In genomic region chr7:128620178-128620577, GRCm38 (mm10) we compare ENCODE assay signal across 27 mouse cellular contexts. TPM values are rescaled to one million over a fixed set of nuclear protein-coding genes. Genes with fewer than 3 reads are reported as not detected.
A peak's percentile ranks its signal among the peaks of the same experiment; 100 is the strongest.
DNase-seq lines count a peak whose midpoint lies in the region; ATAC-seq and TF ChIP-seq lines count a peak whose summit lies in the region.
"Had no signal": no experiment of that assay in that cellular context is flagged by ENCODE, and none has a peak within 500 bp of the region (broad histone marks: within the 10 kb centered on the region; RNA-seq: fewer than 3 reads in every experiment).

No protein-coding gene starts in this region.

- peak overlapping the region; percentile 49; the same call in 1 of the 2 replicates for H3K27ac ChIP-seq in gastrocnemius, adult 2 months
- peak overlapping the region; percentile 66 for H3K27ac ChIP-seq in layer of hippocampus, adult 2 months
- H3K27ac ChIP-seq: embryonic facial prominence, embryonic 10.5 days; embryonic facial prominence, embryonic 13.5 days; forebrain, embryonic 12.5 days; forebrain, embryonic 15.5 days; heart, embryonic 15.5 days; hindbrain, embryonic 14.5 days; hindbrain, postnatal 0 days had no signal

- TF ChIP-seq CTCF in gastrocnemius, adult 2 months (IDR thresholded peaks at IDR 0.05) = no peak
- peak; percentile 36 for TF ChIP-seq CTCF in layer of hippocampus, adult 2 months (conservative IDR thresholded peaks at IDR 0.05)

- peak; percentile 57 for ATAC-seq in CD4-positive, CD25-positive, alpha-beta regulatory T cell, adult 4 months
- ATAC-seq: forebrain, embryonic 15.5 days; hindbrain, postnatal 0 days had no signal

- intact Hi-C loops in gastrocnemius, adult 2 months (cut with DNase I) = loop anchor here (10.0 kb wide), 1 partner anchor 375 kb away; the partner anchor contains the start of gene Tgfb1i1

- no peak overlapping the region for H3K4me3 ChIP-seq in gastrocnemius, adult 2 months
- H3K4me3 ChIP-seq in layer of hippocampus, adult 2 months = no peak overlapping the region
- H3K4me3 ChIP-seq: embryonic facial prominence, embryonic 10.5 days; embryonic facial prominence, embryonic 13.5 days; erythroblast, embryonic 14.5 days; forebrain, embryonic 12.5 days; forebrain, embryonic 15.5 days; heart, embryonic 12.5 days; heart, embryonic 15.5 days had no signal

- no peak for DNase-seq in gastrocnemius, adult 2 months
- no peak for DNase-seq in gastrocnemius, adult 8-10 months (ENCODE audit: low spot score in 2 of 2)
- DNase-seq in layer of hippocampus, adult 2 months (ENCODE audit: low spot score in 2 of 2) = peak in 1 of 2 experiments; percentile 36
- DNase-seq in layer of hippocampus, adult 11-12 months (ENCODE audit: low spot score) = no peak
- no peak for DNase-seq in left cerebral cortex, adult 9 months (ENCODE audit: low spot score in 2 of 2)
- no peak for DNase-seq in thymus, postnatal 4 days
- DNase-seq: adrenal gland, postnatal 10 days; adrenal gland, postnatal 36 days; B cell, adult 2 months; cerebellum, adult 18-20 months; cerebellum, adult 9-11 months; cerebellum, postnatal 36 days; embryo, embryonic 11 days; gastrocnemius, postnatal 14 days; heart, adult 18-20 months; heart, postnatal 10 days; heart, postnatal 4 days had no signal

RNA-seq across cellular contexts. Expression of gene Inpp5f, which starts 9.1 kb away (rescaled TPM):
- 1 to 10 TPM; 2.8 to 3.1 TPM for total RNA-seq in gastrocnemius, adult 2 months (2021)
- 1 to 10 TPM; 1.8 to 3.3 (median 2.4) TPM for total RNA-seq in gastrocnemius, adult 8-10 months (2022)
- 100 to 1,000 TPM; 108 to 111 TPM for total RNA-seq in layer of hippocampus, adult 2 months (2021)
- 10 to 100 TPM; 77.6 to 98.5 TPM for polyA plus RNA-seq in CD4-positive, CD25-positive, alpha-beta regulatory T cell, adult 4 months (2017; shearing (Covaris generic))

Comparison
In these comparisons a context has a peak if more than half of its experiments do, and no peak if none do; other contexts are left out.
1. RNA of gene Inpp5f, which starts 9.1 kb away (total RNA-seq): 108 to 111 TPM in layer of hippocampus, adult 2 months; 2.8 to 3.1 TPM in gastrocnemius, adult 2 months and 1.8 to 3.3 TPM in gastrocnemius, adult 8-10 months; every median in the first group is over 10 times any median in the second.